Mouse (Mus musculus) liver, embryonic 14.5 days (tissue): ENCODE data around the gene Il17rb.

ENCODE experiments used
- CTCF ChIP-seq: IDR thresholded peaks from 2 replicates; pipeline ENCODE4 v1.5.1; 2016; ENCODE audit warnings: antibody characterized with exemption, low read depth, control low read depth
- EP300 ChIP-seq: IDR thresholded peaks from 2 replicates; pipeline ENCODE4 v1.6.1; 2016; ENCODE audit warnings: antibody characterized with exemption, low read depth

DNA sequence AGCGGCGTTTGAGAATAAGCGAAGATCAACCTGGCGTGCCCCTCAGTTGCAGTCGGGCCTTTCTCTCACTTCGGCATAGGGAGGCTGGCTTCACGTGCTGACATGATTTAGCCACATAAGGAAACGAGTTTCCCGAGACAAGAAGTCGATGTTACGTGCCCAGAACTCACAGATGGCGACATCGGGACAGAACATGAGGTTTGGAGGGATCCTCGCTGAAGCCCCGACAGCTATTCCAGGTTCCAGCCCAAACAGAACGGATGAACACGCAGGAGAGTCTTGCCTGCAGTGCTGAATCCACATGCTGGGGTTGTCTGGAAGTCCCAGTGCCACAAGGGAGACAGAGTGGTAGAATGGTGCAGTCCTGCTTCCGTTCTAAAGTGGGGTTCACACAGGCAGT, 29.7 kb upstream of the Il17rb start:
- TF ChIP-seq CTCF, result no peak
- TF ChIP-seq EP300, result no peak
